Mouse (Mus musculus) embryonic fibroblast, embryonic 13.5 days (primary cell): ENCODE measurements around the gene Ap2a2.

Source experiments
- CTCF ChIP-seq: IDR thresholded peaks from 2 replicates; pipeline ENCODE4 v1.5.1; 2011; ENCODE audit warnings: mild to moderate bottlenecking, control low read depth, low read length, moderate library complexity, borderline replicate concordance; ENCODE audit not compliant: insufficient read depth
- POLR2A ChIP-seq: IDR thresholded peaks from 2 replicates; pipeline ENCODE4 v1.6.1; 2011; ENCODE audit warnings: low read depth, mild to moderate bottlenecking, control low read depth, low read length, moderate library complexity

DNA sequence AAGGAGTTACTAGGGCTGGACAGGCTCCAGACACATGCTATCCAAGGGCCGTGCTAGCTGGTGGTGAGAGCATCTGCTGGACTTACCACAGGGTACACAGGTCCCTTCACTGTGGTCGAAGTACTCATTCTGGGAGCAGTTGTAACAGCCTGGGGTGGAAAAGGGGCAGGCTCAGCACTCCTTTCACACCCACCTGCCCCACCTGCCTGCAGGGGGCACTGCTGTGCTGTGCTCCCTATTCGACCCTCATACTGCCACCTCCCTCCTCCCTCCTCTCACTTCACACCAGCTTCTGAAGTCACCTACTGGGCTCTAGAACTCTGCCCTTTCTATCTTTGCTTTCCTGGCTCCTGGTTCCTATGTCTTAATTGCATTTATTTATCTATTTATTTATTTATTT is 81.2 kb downstream of the Ap2a2 start:
- TF ChIP-seq CTCF (peak; percentile 55; the same call in 1 of the 2 replicates), POLR2A (no peak)
